Mouse (Mus musculus): ENCODE data around the gene P3h4. TPM values are rescaled to one million over a fixed set of nuclear protein-coding genes. Genes with fewer than 3 reads are reported as not detected.

The P3h4 gene
- total RNA-seq, 2 experiments from 2014 or later, result 28.0 to 30.0 TPM

DNA sequence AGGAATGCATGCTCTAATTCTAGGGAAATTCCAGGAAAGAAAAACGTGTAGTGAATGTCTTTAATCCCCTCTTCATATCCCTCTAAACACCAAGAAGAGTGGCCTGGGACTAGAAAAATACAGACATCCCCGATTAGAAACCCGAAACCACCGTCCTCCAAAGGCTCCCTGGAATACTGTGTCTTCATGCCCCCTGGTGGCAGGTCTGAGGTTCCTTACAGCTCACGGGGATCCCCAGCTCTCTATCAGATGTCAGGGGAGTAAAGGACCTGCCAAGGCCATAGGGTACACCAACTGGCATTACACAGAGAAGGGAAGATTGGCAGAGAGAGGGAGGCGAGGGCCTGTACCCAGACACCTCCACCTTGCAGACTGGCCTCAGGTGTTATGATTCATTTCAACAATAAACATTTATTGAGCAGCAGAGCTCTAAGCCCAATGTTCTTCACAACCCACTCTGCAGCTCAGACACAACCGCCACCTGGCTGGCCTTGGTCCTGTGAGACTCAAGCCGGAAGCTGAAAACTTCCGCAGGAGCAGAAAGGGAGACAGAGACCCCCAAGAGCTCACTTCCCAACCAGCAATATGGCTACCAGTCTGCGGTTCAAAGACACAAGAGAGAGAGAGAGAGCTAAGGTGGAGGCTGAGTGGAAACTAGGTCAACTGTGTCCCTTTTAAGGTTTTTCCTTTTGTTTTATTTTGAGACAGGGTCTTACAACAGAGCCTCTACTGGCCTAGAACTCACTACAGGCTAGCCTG is 6.4 kb downstream of the P3h4 start:
- DNase-seq, result peak; percentile 88

DNA sequence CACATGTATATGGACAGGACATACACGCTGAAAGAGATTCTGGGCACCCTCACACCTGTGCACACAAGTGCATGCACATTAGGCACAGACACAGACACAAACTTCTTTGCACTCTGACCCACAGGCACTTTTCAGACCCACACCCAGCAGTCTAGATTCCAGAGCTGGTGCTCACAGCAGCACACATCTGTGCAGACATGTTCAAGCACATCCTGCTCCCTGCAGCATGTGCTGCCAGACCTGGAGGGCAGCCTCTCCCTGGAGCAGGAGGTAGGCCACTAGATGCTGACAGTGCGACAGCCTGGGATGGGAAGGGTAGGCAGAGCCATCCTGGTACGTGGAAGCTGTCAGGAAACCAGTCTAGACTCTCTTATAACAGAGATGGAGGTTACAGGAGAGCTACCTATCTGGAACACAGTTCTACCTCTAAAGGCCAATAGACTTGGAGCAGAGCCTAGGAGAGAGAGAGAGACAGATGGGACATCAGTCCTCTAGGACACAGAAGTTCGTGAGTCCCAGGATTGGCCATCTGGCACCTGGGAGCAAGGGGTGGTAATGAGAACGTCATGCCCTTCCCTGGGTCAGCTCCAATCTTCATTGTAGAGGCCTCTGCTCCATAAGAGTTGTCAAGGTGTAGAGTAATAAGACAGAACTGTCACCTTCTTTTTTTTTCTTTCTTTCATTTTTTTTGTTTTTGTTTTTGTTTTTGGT is 7.5 kb downstream of the P3h4 start:
- DNase-seq, result no peak

DNA sequence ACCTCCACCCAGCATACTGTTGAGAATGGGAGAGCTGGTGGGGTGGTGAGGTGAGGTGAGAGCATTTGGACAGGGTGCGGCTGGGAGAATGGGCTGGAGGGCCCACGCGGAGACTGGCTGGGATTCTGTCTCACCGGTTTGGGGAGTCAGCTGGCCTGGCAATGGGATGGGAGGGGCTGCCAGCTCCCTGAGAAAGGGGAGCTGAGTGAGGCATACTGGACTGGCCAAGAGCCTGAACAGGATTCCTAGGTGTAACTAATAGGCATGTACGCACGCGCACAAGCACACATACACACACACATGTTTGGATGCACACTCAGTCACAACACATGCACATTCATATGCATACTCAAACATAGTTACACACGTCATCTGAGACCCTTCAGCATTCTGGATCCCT is 8.4 kb downstream of the P3h4 start:
- DNase-seq, result no peak

DNA sequence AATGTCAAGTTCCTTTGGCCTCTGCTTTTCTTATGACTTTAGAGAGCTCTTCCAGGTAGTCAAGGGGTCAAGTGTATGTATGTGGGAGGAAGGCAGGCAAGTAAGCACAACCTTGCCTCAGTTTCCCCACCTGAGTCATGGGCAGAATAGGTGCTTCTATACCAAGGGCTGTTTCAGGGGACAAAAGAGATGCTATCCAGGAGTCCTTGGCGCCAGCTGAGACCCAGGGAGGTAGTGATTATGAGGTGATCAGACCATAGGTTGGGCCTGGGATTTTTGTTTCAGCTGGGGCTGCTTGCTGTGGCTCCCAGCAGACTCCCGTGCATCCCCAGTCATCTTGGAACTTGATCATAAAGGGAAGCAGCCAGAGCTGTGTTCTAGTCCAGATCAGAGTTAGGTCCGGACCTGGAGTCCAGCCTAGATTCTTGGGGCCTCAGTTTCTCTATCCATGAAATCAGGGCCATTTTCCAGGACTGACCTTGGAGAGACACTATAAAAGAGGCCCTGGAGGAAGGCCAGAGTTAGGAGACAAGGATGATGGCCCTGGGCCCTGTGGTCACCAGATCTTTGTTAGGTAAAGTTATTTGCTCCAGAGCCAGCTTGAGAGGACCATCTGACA is 10.1 kb downstream of the P3h4 start:
- no peak for DNase-seq

DNA sequence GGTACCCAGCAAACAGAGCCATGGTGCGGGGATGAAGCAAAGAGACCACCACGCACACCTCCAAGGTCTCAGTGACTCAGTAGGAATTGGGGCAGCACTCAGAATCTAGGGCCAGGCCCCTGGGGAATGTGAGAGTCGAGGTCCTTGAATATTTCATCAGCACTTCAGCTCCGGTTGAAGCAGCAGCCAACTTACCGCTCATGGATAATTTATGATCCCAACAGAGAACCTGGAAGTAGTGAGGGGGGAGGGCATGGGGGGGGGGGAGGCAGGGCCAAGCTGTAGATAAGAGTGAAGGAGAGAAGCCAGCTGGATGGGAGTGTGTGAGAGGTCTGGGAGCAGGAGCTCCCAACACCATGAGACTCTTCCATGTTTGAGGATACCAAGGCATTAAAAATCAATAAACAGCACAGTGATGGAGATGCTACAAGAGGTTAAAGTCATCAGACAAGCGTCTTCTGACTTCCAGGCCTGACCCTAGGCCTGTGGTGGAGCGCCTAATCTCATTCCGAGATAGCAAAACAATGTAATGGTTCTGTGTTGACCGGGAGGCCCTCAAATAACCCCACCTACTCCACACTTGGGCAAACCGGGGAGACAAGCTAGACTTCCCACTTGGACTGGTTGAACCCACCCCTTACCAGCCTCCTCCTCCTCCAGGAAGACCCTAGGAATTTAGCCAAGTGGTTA is 11.0 kb downstream of the P3h4 start:
- DNase-seq, result no peak

DNA sequence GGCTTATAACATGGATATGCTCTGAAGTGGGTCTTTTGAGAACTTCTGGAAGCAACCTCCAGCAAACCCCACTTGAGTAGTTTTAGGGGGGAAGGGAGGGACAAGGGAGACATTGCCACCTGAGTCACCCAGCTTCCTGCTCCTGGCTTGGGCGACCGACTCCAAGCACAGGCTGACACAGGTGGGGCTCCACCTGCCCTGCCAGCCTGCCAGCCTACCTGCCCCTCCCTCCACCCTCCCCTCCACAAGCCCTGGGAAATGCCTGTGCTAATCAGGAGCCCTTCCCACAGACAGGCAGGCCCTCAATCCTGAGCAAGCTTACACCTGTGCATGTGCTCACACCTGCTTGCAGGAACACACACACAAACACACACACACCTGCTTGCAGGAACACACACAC is 12.0 kb downstream of the P3h4 start:
- no peak for DNase-seq

DNA sequence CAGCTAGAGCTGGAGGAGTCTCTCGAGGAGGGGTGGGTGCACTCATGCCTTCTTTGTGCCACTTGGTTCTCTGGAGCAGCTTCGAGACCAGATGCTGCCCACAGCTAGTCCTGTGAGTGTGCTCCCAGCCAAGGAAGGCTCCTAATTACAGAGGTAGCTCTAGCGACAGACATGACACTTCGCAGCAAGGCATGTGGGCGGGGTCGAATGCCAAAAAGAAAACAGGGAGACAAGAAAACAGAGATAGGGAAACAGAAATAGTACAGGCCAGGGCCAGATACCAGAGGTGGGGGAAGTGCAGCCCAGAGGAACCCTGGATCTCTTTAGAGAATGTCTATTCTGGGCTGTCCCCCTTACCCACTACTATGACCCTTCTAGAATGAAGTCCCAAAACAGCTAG is 12.4 kb downstream of the P3h4 start:
- DNase-seq, result peak; percentile 76

DNA sequence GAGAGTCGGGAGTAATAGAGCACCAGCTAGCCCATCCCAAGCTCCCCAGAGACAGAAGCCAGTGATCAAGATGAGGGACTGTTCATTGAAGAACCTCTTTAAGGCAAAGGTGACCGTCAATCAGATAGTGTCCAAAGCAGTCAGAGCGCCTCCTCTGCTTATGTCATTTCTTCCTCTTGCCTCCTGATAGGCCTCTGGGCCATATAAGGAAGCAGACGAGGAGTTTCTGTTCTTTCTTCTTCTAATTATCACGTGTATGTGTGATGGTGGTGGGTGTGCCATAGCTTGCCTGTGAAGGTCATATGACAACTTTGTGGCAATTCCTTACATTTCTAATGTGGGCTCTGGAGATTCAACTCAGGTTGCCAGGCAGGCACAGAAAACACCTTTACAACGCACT is 13.8 kb downstream of the P3h4 start:
- DNase-seq, result no peak

DNA sequence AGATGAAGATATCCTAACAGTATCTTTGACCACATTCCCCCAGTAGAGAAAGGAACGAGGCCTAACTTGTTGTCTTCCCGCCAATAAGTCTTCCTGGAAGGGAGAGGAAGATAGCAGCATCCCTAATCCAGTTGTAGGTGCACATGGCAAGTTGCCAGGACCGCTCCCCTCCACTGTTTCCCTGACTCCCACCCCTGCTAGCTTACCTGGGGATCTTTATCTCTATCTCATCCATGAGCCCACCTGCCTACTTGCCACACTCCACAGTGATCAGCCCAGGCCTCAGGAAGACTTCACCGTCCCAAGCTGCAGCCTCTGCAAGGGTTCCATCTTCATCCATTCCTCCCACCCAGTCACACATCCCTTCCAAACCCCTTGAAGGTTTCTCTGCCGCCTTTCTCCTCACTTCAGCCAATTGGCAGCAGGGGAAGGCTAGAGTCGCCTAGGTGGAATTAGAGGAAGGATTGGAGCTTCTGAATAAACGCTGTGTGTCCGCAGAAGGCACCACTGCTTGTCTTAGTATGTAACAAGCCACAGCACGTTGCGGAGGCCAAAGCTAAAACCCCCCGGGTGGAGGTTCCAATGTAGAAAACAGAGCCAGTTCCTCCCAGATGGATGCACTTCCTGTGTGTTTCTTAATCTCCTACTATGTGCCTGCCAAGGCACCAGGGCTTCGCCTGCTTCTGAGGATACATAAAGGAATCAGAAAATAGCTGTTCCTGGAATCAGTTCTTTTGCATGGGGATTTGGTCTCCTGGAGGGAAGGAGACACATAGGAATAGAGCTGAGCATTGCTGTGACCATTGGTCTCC is 14.7 kb downstream of the P3h4 start:
- no peak for DNase-seq

DNA sequence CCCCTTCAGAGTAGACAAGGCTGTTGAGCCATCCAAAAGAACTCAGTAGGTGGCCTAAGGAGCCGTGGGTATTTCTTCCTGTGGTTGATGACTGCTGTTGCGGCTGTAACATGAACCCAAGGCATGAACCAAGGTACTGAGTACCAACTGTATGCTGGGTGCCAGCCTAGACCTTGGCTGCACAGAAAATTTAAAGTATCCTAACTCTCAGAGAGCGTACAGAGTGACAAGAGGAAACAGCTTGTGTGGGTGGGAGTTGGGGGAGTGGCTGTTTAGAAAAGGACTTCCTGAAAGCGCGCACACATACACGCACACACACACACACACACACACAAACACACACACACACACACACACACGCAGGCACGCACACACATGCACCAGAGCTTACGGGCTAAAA is 15.3 kb downstream of the P3h4 start:
- DNase-seq, result no peak

DNA sequence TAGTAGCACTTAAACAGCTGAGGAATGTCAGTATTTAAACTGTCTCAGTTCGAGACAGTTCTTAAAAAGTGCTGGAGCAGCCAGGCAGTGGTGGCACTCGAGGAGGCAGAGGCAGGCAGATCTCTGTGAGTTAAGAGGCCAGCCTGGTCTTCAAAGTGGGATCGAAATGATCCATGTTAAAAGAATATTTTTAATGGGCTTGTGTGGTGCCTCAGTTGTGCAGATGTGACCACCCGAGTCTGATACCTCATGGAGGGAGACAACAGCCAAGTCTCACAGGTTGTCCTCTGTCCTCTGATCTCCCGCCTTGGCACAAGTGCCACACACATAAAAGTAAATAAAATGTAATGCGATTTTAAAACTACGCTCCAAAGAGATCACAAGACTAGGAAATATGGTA is 16.1 kb downstream of the P3h4 start:
- DNase-seq, result no peak

DNA sequence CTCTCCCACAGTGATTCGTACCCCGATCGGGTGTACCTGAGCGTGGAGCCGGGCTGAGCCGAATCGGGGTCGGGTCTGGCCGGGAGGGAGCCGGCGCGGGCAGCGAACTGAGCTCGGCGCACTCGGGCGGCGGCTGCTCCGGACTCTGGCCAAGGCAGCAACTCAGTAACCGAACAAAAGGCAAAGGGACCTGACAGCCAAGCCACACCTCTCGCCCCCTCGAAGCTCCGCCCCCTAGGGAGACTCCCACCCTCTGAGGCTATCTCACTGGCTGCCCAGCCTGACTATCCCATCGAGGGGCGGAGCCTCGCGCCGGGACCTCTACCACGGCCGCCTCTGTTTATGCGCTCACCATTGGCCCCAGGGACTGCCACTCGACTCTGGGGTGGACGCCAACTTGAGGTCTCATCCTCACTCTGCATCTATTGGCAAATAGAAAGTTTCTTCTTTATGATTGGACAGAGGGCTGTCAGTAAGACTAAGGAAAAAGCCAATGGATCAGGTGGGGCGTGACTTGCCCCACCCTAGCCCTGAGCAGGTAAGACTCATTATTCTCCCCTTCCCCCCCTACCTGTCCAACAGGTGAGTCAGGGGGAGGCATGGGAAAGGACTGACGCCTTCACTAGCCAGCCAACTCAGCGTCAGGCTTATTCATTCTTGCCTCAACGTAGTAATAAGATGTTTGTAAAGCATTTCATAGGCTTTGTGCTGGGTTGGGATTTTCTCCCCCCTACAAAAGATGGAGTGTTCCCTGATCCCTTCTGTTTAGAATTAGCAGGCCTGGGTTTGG is 16.8 kb downstream of the P3h4 start, which contains the start of gene Jup:
TSS of gene Jup (minus strand) at position 164 of the 790 bp plus-strand sequence.
- peak; percentile 100 for DNase-seq

DNA sequence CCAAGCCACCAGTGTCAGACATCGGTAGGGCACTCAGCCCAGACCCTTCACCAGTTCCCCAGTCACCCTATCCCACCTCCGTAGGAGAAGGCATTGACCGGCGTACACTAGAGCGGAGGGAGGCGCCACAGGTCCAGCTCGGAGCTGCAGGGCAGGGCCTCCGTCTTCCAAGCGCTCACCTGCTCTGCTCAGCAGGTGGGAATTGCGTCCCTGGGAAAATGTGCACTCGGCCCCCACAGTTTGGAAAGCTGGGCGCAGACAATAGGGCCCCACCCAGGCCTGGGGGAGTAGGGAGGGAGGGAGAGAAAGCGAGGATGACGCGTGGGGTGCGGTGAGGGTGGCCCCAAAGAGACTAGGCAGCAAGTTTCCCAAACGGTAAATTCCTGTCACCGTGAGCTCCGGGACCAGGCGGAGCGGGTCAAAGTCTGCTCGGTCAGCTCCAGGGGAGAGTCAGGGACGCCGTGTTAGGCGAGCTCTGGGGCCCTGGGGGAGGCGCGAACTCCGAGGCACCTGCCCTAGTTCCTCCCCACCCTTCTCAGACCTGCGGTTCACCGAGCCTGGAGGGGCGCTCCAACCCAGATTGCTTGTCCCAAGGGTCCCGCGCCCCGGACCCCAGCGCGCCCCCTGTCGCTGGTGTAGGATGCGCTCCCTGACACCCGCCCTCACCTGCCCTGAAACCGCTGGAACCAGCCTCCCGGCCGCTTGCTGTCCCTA is 17.6 kb downstream of the P3h4 start:
- DNase-seq, result peak; percentile 55

DNA sequence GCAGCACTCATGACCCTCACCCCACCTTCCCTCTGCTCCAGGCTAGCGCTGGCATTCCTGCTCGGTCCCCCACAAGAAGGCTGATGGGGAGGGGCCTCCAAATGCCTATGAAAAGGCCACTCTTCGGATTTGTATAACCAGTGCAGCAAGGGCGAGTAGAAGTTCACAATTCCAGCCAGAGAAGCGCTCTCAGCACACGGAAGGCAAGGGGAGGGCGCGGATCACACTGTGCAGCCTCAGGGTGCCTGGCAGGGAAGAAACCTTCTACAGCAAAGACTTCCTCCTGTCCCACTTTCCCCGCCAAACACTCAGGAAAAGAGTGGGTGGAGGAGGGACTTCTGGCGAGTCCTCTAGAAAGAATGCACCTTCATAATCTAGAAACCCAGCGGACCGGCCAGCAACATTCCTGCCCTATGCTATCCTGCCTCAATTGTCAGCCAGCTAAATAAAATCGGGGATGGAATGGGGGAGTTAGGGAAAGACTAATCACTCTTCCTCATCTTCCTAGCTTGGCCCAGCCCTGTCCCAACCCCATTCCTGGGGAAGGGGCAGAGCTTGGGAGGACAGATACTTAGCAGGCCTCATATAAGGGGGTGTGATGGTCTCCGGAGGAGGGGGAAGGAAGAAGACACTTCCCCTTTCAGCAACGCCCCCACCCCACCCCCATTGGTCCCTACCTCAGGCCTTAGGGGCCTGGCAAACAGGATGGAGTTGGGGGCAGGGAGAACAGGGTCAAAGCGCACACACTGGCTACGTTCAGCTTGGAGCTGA is 18.6 kb downstream of the P3h4 start:
- DNase-seq, result peak; percentile 55

DNA sequence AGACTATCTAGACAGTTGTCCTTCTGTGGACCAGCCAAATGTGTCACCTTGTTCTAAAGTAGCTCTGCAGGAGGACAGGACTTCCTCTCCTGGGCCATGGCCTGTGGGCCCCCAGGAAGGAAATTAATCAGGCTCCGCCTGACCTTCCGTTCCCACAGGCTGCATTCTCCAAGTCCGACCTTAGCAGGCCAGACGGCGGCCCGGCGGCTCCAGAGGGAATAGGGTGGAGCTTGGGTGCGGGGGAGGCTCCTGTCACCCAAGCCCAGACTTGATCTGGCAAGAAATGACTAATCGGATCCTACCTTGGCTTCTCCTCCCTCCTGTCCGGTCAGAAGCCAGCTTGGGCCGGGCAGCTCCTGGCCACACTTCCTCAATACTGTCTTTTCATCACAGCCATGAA is 19.4 kb downstream of the P3h4 start:
- DNase-seq, result peak; percentile 80

DNA sequence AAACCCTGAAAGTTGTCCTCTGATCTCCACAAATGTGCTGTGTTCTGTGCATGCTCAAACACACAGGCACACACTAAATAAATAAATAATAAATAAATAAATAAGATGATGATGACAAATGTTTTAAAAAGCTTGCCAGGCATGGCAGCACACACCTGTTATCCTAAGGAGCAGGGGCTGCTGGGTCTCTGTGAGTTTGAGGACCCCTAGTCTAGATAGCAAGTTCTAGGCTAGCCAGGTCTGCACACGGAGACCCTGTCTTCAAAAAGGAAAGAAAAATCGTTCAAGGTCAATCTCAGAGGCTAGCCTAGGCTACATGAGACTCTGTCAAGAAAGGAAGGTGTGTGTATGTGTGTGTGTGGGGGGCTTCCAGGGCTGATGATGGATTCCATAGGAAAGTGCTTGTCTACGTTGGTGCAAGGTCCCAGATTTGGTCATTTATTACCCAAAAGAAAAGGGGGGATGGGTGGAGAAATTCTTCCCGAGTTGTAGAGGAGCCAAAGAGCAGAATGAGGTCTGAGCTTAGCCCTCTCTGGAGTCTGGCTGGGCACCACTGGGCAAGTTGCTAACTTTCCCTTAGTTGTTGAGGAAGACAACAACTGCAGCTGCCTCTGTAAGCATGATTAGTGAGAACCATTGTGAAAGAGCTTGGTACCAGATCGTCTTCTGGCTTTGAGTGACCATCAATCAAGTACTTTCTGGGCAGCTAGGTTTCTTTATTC is 20.1 kb downstream of the P3h4 start:
- no peak for DNase-seq

DNA sequence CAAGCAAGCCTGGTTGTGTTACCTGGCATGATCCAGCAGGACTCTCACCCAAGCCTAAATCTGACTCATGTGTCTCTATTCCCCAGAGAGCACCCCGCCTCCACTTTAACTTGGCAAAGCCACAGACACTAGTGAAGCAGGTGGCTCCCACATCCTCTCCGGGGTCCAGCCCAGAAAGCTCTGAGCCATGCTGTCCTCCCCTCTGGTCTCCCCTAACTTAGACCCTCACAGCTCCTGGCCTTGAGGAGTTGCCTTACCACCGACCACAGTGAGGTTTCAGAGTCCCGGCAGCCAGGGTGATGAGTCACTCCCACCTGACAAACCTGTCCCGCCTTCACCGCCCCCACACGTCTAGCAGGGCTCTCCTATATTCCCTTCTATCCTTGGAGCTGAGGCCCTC is 20.9 kb downstream of the P3h4 start:
- no peak for DNase-seq

DNA sequence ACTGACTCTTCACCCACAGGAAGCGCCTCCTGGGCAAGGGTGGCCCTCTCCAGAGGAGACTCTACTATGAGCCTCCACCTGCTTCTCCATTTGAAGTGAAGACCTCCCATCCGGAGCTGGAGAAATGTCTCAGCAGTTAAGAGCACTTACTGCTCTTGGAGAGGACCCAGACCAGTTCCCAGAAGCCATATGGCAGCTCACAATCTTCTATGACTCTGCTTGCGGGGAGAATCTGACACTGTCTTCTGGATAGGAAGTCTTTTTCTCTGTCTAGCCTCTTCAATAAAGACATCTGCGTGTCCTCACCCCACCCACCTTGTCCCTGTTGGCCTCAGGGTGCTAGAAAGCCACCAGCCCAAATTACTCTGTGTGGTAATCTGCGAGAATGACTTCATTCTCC is 21.7 kb downstream of the P3h4 start:
- no peak for DNase-seq

DNA sequence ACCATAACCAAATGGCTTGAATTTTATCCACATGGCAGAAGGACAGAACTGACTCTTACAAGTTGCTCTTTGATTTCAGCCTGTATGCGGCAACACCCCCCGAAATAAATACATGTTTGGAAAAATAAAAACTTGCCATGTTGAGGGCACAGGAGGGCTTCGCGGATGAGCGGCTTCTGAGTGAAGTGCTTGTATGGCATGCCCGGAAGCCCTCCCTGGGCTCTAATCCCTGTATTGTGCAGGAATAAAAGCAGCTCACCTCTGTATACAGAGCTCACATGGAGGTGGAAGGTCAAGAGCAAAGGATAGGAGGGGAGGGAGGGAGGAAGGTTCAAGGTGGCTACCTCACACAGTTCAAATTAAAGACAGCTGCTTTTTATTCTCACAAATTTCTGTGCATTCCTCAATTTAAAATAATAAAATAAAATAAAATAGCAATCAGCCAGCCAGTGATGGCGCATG is 22.7 kb downstream of the P3h4 start:
- no peak for DNase-seq
